Mouse (Mus musculus) left cerebral cortex, postnatal 36 days (tissue): ENCODE measurements around the gene Zbtb22. TPM values are rescaled to one million over a fixed set of nuclear protein-coding genes. Genes with fewer than 3 reads are reported as not detected.

Experiments used
- DNase-seq, 2 experiments: peaks; one replicate each; pipeline ENCODE4 v3.0.0; 2021 to 2022; ENCODE audit warnings: low spot score in 2 of 2, mixed read lengths in 1 of 2
- intact Hi-C: fragments of 180-260 bp; cut with DNase I; formaldehyde crosslinking; loops from one replicate; pipeline ENCODE4 v1.15.1; 2025
- total RNA-seq, 2 experiments: library from RNA; stranded (reverse); gene quantifications; 2 replicates each; pipeline ENCODE4 v1.2.3; 2021

Gene Zbtb22
- total RNA-seq, 2 experiments from 2014 or later = 29.4 to 40.1 TPM

GRCm38 (mm10) chr17:33919351-33920281 is 3.9 kb downstream of the Zbtb22 start:
- DNase-seq = peak; percentile 39 to 47
- intact Hi-C loops = loop anchor here (2.0 kb wide), 1 partner anchor 23 kb away; no protein-coding TSS in a partner anchor

DNA sequence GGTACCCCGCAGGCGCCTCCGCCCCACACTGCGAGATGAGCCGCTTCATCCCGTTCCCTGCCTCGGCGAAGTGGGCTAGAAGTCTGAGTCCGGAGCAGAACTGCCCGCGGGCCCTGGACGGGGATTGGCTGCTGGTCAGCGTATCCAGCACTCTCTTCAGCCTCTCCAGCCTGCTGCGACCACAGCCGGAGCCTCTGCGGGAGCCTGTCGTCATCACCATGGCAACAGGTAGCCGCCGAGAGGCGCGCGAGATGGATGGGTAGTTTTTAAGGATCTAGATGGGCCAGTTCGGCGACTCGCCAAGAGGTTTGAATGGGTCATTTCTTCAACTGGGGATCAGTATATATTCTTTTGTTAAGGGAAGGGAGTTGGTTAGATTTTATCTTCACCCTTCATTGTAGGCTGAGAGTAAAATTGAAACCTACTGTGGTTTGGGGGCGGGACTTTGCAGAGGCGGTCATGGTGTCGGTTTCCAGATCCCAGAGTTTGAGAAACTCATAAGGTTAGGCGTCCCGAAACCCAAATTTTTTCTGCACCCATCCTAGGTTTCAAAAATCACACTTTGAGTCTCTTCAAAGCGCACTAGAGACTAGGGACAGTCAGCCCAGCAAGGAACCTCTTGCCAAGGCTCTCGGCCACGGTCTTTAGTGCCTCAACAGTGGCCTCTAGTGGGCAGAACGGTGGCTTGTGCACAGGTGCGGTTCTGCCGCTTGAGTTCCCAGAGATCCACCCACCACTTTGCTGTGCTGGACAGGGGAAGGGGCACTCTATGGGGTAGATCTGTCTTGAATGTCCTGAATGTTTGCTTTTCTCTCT is 4.8 kb downstream of the Zbtb22 start:
- peak; percentile 68 to 74 for DNase-seq
- intact Hi-C loops = loop anchor here (2.0 kb wide), 1 partner anchor 24 kb away; no protein-coding TSS in a partner anchor

GRCm38 (mm10) chr17:33921361-33921760 is 5.7 kb downstream of the Zbtb22 start:
- DNase-seq = no peak
- intact Hi-C loops = loop anchor here (2.0 kb wide), 1 partner anchor 25 kb away; no protein-coding TSS in a partner anchor

GRCm38 (mm10) chr17:33924577-33925283 is 9.0 kb downstream of the Zbtb22 start:
- DNase-seq = no peak
- intact Hi-C loops = no loop called here

DNA sequence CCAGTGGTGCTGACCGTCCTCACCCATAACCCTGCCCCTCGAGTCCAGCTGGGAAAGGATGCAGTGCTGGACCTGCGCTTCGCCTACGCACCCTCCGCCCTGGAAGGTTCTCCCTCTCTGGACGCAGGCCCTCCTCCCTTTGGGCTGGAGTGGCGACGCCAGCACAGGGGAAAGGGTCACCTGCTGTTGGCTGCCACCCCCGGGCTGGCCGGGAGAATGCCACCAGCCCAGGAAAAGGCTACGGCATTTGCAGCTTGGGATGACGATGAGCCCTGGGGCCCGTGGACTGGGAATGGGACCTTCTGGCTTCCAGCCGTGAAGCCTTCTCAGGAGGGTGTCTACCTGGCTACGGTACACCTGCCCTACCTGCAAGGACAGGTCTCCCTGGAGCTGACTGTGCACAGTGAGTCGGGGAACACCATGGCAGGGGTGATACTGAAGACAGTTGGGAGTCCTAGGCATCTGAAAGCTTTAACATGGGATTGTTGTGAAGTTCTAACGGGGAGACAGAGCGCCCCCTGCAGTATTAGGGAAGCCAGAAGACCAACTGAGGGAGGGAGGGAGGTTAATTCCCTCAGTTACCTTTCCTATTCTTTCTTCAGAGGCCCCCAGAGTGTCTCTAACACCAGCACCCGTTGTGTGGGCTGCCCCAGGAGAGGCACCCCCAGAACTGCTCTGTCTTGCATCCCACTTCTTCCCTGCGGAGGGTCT is 9.9 kb downstream of the Zbtb22 start:
- no peak for DNase-seq
- intact Hi-C loops = no loop called here

GRCm38 (mm10) chr17:33926207-33926932 is 10.7 kb downstream of the Zbtb22 start:
- intact Hi-C loops = no loop called here
- DNase-seq = no peak

DNA sequence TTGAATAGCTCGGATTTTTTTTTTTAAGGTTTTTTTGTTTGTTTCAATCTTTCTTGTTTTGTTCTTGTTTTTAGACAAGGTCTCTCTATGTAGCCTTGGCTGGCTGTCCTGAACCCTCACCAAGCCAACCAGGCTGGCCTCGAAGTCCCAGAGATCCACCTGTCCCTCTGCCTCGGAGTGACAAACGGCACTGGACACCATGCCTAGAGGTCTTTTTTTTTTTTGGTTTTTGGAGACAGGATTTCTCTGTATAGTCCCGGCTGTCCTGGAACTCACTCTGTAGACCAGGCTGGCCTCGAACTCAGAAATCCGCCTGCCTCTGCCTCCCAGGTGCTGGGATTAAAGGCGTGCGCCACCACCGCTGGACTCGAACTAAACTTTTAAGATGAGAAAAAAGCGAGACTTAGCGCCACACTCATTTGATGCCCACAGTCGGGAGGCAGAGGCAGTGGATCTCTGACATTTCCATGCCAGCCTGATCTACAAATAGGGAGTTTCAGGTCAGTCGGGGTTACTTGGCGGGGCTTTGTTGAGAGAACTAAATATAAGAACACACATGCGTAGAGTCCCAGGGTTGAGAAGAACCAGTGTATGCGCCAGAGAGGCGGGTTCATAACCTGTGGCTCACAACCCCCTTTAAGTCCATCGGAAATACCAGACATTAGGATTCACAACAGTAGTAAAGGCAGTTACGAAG is 12.7 kb downstream of the Zbtb22 start:
- intact Hi-C loops = no loop called here
- DNase-seq = no peak

DNA sequence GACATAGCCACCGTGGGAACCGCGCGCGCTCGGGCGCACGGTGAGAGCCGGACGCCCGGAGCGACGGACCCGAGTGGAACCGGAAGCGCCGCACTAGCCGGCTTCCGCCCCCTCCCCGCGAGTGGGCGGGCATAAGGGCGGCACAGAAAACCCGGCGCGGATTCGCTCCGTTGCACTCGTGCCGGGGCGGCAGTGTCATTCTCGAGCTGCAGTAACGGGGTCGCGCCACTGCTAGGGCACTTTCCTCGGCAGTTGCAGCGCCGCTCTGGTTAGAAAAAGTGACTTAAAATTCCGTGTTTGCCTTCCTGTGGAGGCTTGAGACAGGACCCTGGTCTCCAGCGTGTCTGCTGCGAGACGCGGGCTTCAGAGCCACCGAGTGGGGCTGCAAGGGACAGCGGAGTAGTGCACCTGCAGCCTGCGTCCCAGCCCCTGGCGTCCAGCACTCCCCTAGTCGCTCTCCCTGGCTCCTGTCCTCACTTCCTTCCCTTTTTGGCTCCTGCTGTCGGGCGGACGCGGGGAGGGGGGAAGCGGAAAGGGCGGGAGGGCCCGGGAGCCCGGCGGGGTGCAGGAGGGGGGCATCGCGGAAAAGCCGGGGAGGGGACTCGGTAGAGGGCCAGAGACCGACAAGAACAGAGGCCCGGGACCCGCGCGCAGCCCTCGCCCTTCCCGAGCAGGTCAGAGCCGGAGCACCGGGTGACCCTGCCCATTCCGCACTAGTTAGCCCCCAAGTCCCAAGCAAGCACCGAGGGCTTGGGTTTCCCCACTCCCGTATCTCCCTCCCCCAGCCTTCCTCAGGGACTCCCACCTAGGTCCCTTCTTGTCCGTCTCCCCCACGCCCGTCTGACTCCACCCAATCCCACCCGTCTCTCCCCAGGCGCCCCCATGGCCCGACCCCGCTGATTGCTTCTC is 13.9 kb downstream of the Zbtb22 start, which contains the start of gene Rgl2:
Gene Rgl2, plus strand, starts transcription at position 173 of the 909 bp plus-strand sequence.
- peak; percentile 93 to 95 for DNase-seq
- intact Hi-C loops = loop anchor here (10.0 kb wide), 1 partner anchor 915 kb away; no protein-coding TSS in a partner anchor

DNA sequence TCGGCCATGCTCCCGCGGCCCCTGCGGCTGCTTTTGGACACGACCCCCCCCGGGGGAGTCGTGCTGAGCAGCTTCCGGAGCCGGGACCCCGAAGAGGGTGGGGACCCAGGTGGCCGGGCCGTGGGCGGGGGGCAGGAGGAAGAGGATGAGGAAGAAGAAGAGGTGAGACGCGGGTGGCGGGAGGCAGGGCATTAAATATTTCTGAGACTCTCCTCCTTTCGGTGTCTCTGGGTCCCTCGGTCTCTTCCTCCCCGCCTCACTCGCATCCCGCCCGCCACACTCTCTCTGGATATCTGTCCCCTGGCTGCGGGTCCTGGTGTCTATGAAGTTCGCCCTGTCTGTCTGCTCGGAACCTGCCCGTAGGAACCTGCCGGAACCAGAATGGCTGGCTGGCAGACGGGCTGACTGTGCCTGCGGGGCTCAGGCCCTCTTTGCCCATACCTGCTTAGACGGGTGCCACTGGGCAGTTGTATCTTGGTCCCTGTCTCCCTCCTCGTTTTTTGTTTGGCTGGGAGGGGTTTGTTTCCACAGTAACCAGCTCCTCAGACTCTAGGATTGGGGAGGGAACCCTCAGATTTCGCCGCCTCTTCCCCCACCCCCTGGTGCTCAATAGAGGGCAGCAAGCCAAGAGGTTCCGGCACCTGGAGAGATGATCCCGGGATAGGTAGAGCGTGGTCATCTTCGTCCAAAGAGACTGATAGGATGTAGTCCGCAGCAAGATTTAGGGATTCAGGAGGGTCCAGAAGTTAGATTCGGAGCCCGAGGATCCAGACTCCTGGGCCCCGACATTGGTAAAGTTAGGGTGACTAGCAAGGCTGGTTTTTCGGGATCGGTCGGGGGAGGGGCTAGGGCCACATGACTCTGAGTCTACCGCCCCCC is 14.8 kb downstream of the Zbtb22 start:
- DNase-seq = peak; percentile 71 to 73
- intact Hi-C loops = loop anchor here (10.0 kb wide), 1 partner anchor 914 kb away; no protein-coding TSS in a partner anchor

DNA sequence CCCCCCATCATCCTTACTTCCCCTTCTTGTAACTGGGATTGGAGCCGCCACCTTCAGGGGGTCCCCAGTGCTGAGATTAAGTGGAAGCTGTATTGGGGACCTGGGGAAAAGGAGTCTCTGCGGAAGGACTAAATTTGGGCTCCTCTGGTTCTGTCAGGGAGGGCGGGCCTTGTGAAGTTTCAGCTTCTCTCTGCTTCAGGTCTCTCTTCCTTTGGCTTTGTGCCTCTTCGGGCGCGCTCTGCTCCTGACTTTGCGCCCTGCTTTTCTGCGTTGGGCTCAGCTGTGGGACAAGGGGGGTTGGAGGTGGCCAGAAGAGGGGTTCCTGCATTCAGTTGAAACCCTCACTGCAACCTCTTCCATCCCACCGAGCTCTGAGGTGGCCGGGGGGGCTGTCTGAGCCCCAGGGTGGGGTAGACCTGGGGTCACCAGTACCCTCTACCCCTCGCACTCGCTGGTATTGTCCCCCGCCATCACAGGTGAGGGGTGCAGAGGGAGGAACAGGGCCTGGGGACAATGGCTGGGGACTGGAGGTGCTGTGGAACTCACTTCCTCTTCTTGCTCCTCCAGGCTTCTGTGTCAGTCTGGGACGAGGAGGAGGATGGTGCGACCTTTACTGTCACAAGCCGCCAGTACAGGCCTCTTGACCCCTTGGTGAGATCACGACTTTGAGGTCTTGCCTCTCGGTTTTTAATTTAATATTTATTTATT is 15.6 kb downstream of the Zbtb22 start:
- DNase-seq = no peak

DNA sequence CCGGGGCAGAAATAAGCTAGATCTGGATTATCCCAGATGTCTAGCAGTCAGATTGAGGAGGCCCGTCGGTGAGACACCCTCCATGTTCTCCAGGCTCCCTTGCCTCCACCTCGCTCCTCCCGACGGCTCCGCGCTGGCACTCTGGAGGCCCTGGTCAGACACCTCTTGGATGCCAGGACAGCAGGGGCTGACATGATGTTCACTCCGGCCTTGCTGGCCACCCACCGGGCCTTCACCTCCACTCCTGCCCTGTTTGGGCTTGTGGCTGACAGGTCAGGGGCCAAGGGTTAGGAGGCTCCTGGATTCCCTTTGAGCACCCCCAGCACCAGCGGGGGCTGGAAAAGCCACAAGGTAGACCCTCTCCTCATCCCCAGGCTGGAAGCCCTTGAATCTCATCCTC is 16.2 kb downstream of the Zbtb22 start:
- intact Hi-C loops = loop anchor here (10.0 kb wide), 1 partner anchor 913 kb away; no protein-coding TSS in a partner anchor
- no peak for DNase-seq

More for the DNA sequence above, 15.6 kb downstream of the Zbtb22 start:
- intact Hi-C loops = loop anchor here (10.0 kb wide), 1 partner anchor 913 kb away; no protein-coding TSS in a partner anchor

DNA sequence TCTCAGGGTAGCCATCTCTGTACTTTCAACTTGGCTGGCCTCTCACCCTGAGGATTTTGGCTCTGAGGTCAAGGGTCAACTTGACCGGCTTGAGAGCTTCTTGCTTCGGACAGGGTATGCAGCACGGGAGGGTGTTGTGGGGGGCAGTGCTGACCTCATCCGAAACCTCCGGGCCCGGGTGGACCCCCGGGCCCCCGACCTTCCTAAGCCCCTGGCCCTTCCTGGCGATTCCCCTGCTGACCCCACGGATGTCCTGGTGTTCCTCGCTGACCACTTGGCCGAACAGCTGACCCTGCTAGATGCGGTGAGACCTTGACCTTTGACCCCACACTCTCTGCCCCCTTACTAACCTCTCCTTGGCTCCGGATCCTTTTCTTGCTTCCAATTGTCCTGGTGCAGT is 16.7 kb downstream of the Zbtb22 start:
- DNase-seq = no peak
- intact Hi-C loops = loop anchor here (10.0 kb wide), 1 partner anchor 912 kb away; no protein-coding TSS in a partner anchor

DNA sequence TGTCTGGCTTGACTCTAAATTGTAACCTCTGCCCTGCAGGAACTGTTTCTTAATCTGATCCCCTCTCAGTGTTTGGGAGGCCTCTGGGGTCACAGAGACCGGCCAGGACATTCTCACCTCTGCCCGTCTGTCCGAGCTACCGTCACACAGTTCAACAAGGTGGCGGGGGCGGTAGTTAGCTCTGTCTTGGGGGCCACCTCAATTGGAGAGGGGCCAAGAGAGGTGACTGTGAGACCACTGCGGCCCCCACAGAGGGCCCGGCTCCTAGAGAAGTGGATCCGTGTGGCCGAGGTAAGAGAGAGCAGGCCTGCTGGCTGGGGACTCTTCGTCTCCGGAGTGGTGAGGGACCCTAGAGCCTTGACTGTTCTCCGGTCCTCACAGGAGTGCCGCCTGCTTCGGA is 17.3 kb downstream of the Zbtb22 start:
- no peak for DNase-seq

GRCm38 (mm10) chr17:33935422-33936055 is 19.8 kb downstream of the Zbtb22 start:
- DNase-seq = no peak
- intact Hi-C loops = loop anchor here (10.0 kb wide), 1 partner anchor 909 kb away; no protein-coding TSS in a partner anchor

More for the DNA sequence above, 17.3 kb downstream of the Zbtb22 start:
- intact Hi-C loops = loop anchor here (10.0 kb wide), 1 partner anchor 912 kb away; no protein-coding TSS in a partner anchor
